Mouse (Mus musculus): ENCODE data around the gene Ambn. TPM values are rescaled to one million over a fixed set of nuclear protein-coding genes. Genes with fewer than 3 reads are reported as not detected.

The Ambn gene
- total and polyA plus RNA-seq, 3 experiments = not detected

DNA sequence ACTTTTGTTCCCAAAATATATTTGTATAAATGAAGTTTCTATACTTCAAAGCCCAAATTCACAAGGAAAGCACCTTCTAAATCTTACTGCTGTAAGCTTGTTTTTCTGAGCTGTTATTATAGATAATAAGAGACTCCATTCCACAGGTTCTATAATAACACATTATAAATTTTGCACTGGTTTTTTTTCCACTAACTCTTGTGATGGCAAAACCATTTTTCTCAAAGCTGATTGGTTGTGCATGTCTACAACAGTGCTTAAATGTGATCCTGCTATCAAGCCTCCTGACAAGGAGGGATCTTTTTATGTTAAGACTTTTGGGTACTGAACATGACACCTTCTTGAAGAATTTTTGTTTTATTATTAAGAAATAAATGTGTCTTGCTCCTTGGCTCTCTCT is 31.9 kb downstream of the Ambn start, which contains the start of gene Enam:
TSS of gene Enam (plus strand) at position 301 of the 400 bp plus-strand sequence.
- no peak for DNase-seq (ENCODE audit: extremely low read depth)
- no peaks in the 10 kb centered on the region for H3K9me3 ChIP-seq (replicated peaks; ENCODE audit: low read length)
- H3K27me3 ChIP-seq (replicated peaks) = no peaks in the 10 kb centered on the region
- no peak within 1 kb of the TSS for H3K4me2 ChIP-seq (ENCODE audit: insufficient read depth, low read depth, poor library complexity, severe bottlenecking)
- peaks cover 2 to 12% of the 10 kb centered on the region in 2 experiments; a peak in 3 of 4 replicates for H3K4me1 ChIP-seq (ENCODE audit: control insufficient read depth in 1 of 2, insufficient read depth in 2 of 2)
- dilution Hi-C loops (cut with MboI; ENCODE audit: extremely low pct_ligation_motif_present, extremely low pct_unique_long_range_greater_than_20kb, low sequenced_read_pairs) = no loop called here
- no peak for TF ChIP-seq JUND (conservative IDR thresholded peaks at IDR 0.05; ENCODE audit: low read depth, low read length)
- no peak for TF ChIP-seq NELFE (IDR thresholded peaks at IDR 0.05; ENCODE audit: low read depth, low read length)
- no peak for TF ChIP-seq ZMIZ1 (IDR thresholded peaks at IDR 0.05; ENCODE audit: low read depth, low read length)
- TF ChIP-seq MAX (IDR thresholded peaks at IDR 0.05; ENCODE audit: low read length) = no peak
- TF ChIP-seq CHD2 (IDR thresholded peaks at IDR 0.05; ENCODE audit: low read length) = no peak
- no peak within 1 kb of the TSS for H3K9ac ChIP-seq (ENCODE audit: insufficient read depth, low read depth)
- no peak within 1 kb of the TSS for H3K4me3 ChIP-seq (replicated peaks in 1 of 3; ENCODE audit: low read depth in 2 of 3, low read length in 2 of 3, poor library complexity in 1 of 3)
- H3K36me3 ChIP-seq (replicated peaks in 1 of 2; ENCODE audit: control insufficient read depth in 1 of 2, insufficient read depth in 1 of 2, low read length in 1 of 2) = no peaks in the 10 kb centered on the region
- in situ Hi-C loops (cut with MboI; ENCODE audit: low pct_ligation_motif_present, low pct_unique_long_range_greater_than_20kb, low sequenced_read_pairs) = no loop called here
- H3K27ac ChIP-seq (ENCODE audit: insufficient read depth, low read depth) = no peak within 1 kb of the TSS
- no peaks in the 10 kb centered on the region for H3K79me2 ChIP-seq (replicated peaks; ENCODE audit: control insufficient read depth, extremely low read depth, insufficient read depth, poor library complexity, severe bottlenecking)

DNA sequence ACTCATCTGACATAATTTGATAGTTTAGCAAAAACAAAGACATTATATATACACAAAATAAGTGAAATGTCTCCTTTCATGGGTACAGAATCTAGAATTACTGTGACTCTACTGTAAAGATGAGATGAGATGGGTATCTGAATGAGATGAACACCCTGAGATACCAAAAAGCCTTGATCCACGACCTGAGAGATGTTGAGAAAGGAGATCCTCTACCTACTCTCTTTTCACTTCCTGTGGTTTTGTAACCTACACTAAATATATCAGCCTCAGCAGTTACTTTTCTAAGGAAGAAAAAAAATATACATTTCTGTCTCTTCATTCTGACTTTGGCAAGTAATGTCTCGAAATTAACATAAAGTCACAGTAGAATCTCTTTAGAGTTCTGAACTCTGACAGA is 33.2 kb downstream of the Ambn start:
- Histone ChIP-seq H3K36me3 (replicated peaks in 1 of 2; ENCODE audit: control insufficient read depth in 1 of 2, insufficient read depth in 1 of 2, low read length in 1 of 2) (no peaks in the 10 kb centered on the region), H3K79me2 (replicated peaks; ENCODE audit: control insufficient read depth, extremely low read depth, insufficient read depth, poor library complexity, severe bottlenecking) (no peaks in the 10 kb centered on the region), H3K27ac (ENCODE audit: insufficient read depth, low read depth) (no peak overlapping the region), H3K27me3 (replicated peaks) (no peaks in the 10 kb centered on the region), H3K4me1 (ENCODE audit: control insufficient read depth in 1 of 2, insufficient read depth in 2 of 2) (peaks cover 2 to 12% of the 10 kb centered on the region in 2 experiments; a peak in 3 of 4 replicates), H3K4me3 (replicated peaks in 1 of 3; ENCODE audit: low read depth in 2 of 3, low read length in 2 of 3, poor library complexity in 1 of 3) (no peak overlapping the region), H3K4me2 (ENCODE audit: insufficient read depth, low read depth, poor library complexity, severe bottlenecking) (no peak overlapping the region), H3K9ac (ENCODE audit: insufficient read depth, low read depth) (no peak overlapping the region), H3K9me3 (replicated peaks; ENCODE audit: low read length) (no peaks in the 10 kb centered on the region)
- no peak for TF ChIP-seq MXI1 (IDR thresholded peaks at IDR 0.05; ENCODE audit: low read depth, low read length)
- in situ Hi-C loops (cut with MboI; ENCODE audit: low pct_ligation_motif_present, low pct_unique_long_range_greater_than_20kb, low sequenced_read_pairs) (no loop called here), dilution Hi-C loops (cut with MboI; ENCODE audit: extremely low pct_ligation_motif_present, extremely low pct_unique_long_range_greater_than_20kb, low sequenced_read_pairs) (no loop called here)
- no peak for DNase-seq (ENCODE audit: extremely low read depth)

DNA sequence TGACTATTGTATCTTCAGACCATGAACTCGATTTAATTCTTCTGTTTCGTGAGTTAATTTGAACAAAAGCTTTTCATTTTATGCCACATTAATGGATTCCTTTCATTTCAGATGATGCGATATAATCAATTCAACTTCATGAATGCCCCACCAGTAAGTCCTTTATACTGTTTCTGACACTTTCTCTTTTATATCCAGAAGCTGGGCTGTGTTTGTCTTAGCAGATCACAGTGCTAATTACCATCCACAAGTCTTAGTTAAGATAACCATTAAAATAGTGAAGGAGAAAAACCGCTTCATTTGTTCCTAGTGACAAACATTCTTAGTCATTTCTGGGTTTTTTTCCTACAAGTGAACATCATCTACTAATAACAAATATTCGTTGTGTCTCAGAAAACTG is 35.3 kb downstream of the Ambn start:
- H3K9ac ChIP-seq (ENCODE audit: insufficient read depth, low read depth) = no peak overlapping the region
- H3K9me3 ChIP-seq (replicated peaks; ENCODE audit: low read length) = no peaks in the 10 kb centered on the region
- no peaks in the 10 kb centered on the region for H3K79me2 ChIP-seq (replicated peaks; ENCODE audit: control insufficient read depth, extremely low read depth, insufficient read depth, poor library complexity, severe bottlenecking)
- TF ChIP-seq RCOR1 (conservative IDR thresholded peaks at IDR 0.05; ENCODE audit: low read depth, low read length) (no peak), SMC3 (IDR thresholded peaks at IDR 0.05; ENCODE audit: low read depth, low read length) (no peak), IRF4 (IDR thresholded peaks at IDR 0.05; ENCODE audit: low read depth, low read length) (no peak), TCF12 (IDR thresholded peaks at IDR 0.05; ENCODE audit: low read depth, low read length) (no peak), MXI1 (IDR thresholded peaks at IDR 0.05; ENCODE audit: low read depth, low read length) (no peak), TBP (conservative IDR thresholded peaks at IDR 0.05; ENCODE audit: low read depth, low read length) (no peak), CTCF (conservative IDR thresholded peaks at IDR 0.05 in 1 of 2, IDR thresholded peaks at IDR 0.05 in 1 of 2; ENCODE audit: low read depth in 2 of 2, low read length in 2 of 2) (no peak), ETS1 (conservative IDR thresholded peaks at IDR 0.05; ENCODE audit: low read depth, low read length) (no peak), CHD1 (IDR thresholded peaks at IDR 0.05; ENCODE audit: low read depth, low read length) (no peak), HCFC1 (IDR thresholded peaks at IDR 0.05; ENCODE audit: low read depth, low read length) (no peak), MAFK (IDR thresholded peaks at IDR 0.05; ENCODE audit: insufficient replicate concordance, low read length) (no peak), POLR2A (IDR thresholded peaks at IDR 0.05; ENCODE audit: low read depth, low read length) (no peak), GABPA (IDR thresholded peaks at IDR 0.05; ENCODE audit: insufficient replicate concordance, low read depth, low read length) (no peak), ELF1 (IDR thresholded peaks at IDR 0.05; ENCODE audit: low read depth, low read length) (no peak), KAT2A (IDR thresholded peaks at IDR 0.05; ENCODE audit: insufficient replicate concordance, low read length) (no peak), ZMIZ1 (IDR thresholded peaks at IDR 0.05; ENCODE audit: low read depth, low read length) (no peak)
- dilution Hi-C loops (cut with MboI; ENCODE audit: extremely low pct_ligation_motif_present, extremely low pct_unique_long_range_greater_than_20kb, low sequenced_read_pairs) (no loop called here), in situ Hi-C loops (cut with MboI; ENCODE audit: low pct_ligation_motif_present, low pct_unique_long_range_greater_than_20kb, low sequenced_read_pairs) (no loop called here)
- no peaks in the 10 kb centered on the region for H3K27me3 ChIP-seq (replicated peaks)
- no peak overlapping the region for H3K27ac ChIP-seq (ENCODE audit: insufficient read depth, low read depth)
- H3K36me3 ChIP-seq (replicated peaks in 1 of 2; ENCODE audit: control insufficient read depth in 1 of 2, insufficient read depth in 1 of 2, low read length in 1 of 2) = no peaks in the 10 kb centered on the region
- H3K4me3 ChIP-seq (replicated peaks in 1 of 3; ENCODE audit: low read depth in 2 of 3, low read length in 2 of 3, poor library complexity in 1 of 3) = no peak overlapping the region
- DNase-seq (ENCODE audit: extremely low read depth) = no peak
- peaks cover 6 to 15% of the 10 kb centered on the region in 2 experiments; a peak in 3 of 4 replicates for H3K4me1 ChIP-seq (ENCODE audit: control insufficient read depth in 1 of 2, insufficient read depth in 2 of 2)
- H3K4me2 ChIP-seq (ENCODE audit: insufficient read depth, low read depth, poor library complexity, severe bottlenecking) = no peak overlapping the region

All from CH12.LX (cell line).